Mouse (Mus musculus) mature B cell (primary cell): ENCODE measurements around the gene Scube2.

ENCODE experiments used
- in situ Hi-C: fragments of 300-500 bp; cut with MboI; formaldehyde crosslinking; loops from 2 replicates; pipeline ENCODE4 v1.14.3; 2019

The Scube2 gene

GRCm38 (mm10) chr7:109795564-109795963 lies 69.9 kb downstream of the Scube2 start:
- in situ Hi-C loops, result no loop called here

- in situ Hi-C loops, result no loop called here
These were observed 70.9 kb downstream of the Scube2 start for GRCm38 (mm10) chr7:109794556-109794955.

GRCm38 (mm10) chr7:109792759-109793158 lies 72.7 kb downstream of the Scube2 start:
- in situ Hi-C loops, result no loop called here

- in situ Hi-C loops, result no loop called here
These were observed 74.7 kb downstream of the Scube2 start for GRCm38 (mm10) chr7:109790818-109791217.

GRCm38 (mm10) chr7:109787860-109788259 lies 77.6 kb downstream of the Scube2 start:
- in situ Hi-C loops, result no loop called here

- in situ Hi-C loops, result no loop called here
These were observed 82.2 kb downstream of the Scube2 start for GRCm38 (mm10) chr7:109783281-109783680.

- in situ Hi-C loops, result no loop called here
These were observed 83.8 kb downstream of the Scube2 start, which contains the start of gene Nrip3 for GRCm38 (mm10) chr7:109781470-109782203. TSS of gene Nrip3 (minus strand) at chr7:109782025.

GRCm38 (mm10) chr7:109781087-109781469 lies 84.4 kb downstream of the Scube2 start:
- in situ Hi-C loops, result no loop called here

GRCm38 (mm10) chr7:109772251-109772650 lies 93.2 kb downstream of the Scube2 start:
- in situ Hi-C loops, result no loop called here

GRCm38 (mm10) chr7:109768699-109769383 lies 96.6 kb downstream of the Scube2 start:
- in situ Hi-C loops, result no loop called here

- in situ Hi-C loops, result no loop called here
These were observed 97.7 kb downstream of the Scube2 start for GRCm38 (mm10) chr7:109767575-109768350.

GRCm38 (mm10) chr7:109764009-109764408 lies 101.5 kb downstream of the Scube2 start:
- in situ Hi-C loops, result no loop called here

- in situ Hi-C loops, result no loop called here
These were observed 109.2 kb downstream of the Scube2 start for GRCm38 (mm10) chr7:109756291-109756690.

- in situ Hi-C loops, result no loop called here
These were observed 111.4 kb downstream of the Scube2 start for GRCm38 (mm10) chr7:109754034-109754433.

GRCm38 (mm10) chr7:109752008-109752925 lies 113.2 kb downstream of the Scube2 start, which contains the start of gene Tmem9b:
TSS of gene Tmem9b (minus strand) at chr7:109752875.
- in situ Hi-C loops, result no loop called here

- in situ Hi-C loops, result no loop called here
These were observed 114.0 kb downstream of the Scube2 start for GRCm38 (mm10) chr7:109751427-109752007.
